Mouse (Mus musculus): ENCODE data around the gene Ppp6r3. TPM values are rescaled to one million over a fixed set of nuclear protein-coding genes. Genes with fewer than 3 reads are reported as not detected.

Gene Ppp6r3
- polyA plus RNA-seq, 1 experiment from 2014 or later: 78.5 TPM

DNA sequence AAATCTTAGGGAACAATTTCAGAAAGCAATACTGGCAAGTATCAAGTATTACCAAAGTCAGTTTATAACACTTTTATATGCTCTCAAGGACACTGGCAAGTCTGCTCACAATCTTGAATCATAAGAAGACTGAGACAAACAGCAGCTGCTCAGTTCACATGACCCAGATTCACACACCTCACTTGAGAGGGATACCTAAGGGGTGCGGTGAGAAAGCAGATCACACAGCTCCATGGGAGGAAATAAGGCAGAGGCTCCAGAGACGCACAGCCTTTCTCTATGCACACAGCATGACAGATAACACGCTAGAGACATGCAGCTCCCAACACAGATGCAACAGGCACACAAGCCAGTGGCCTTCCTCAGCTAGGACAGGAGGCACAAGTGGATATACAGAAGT, 45.8 kb downstream of the Ppp6r3 start:
- DNase-seq (ENCODE audit: low spot score): no peak
- Histone ChIP-seq H3K27me3 (ENCODE audit: control insufficient read depth, insufficient read depth, low read length) (no peaks in the 10 kb centered on the region), H3K36me3 (ENCODE audit: control insufficient read depth, insufficient read depth, low read length) (peaks cover 8% of the 10 kb centered on the region; the same call in 1 of the 2 replicates), H3K4me1 (ENCODE audit: control insufficient read depth, insufficient read depth, low read length) (no peaks in the 10 kb centered on the region), H3K27ac (replicated peaks; ENCODE audit: low read depth, low read length) (no peak overlapping the region), H3K4me2 (ENCODE audit: low read depth, severe bottlenecking) (no peak overlapping the region), H3K9me3 (ENCODE audit: control insufficient read depth, low read length) (no peaks in the 10 kb centered on the region), H3K4me3 (ENCODE audit: low read depth, low read length) (no peak overlapping the region), H3K9ac (ENCODE audit: low read length) (no peak overlapping the region)
- no peak for ATAC-seq (ENCODE audit: insufficient number of reproducible peaks, low FRiP score, low TSS enrichment, low read depth)
- 91% methylated on average over 3 of the region's 3 CpGs for whole genome bisulfite sequencing

DNA sequence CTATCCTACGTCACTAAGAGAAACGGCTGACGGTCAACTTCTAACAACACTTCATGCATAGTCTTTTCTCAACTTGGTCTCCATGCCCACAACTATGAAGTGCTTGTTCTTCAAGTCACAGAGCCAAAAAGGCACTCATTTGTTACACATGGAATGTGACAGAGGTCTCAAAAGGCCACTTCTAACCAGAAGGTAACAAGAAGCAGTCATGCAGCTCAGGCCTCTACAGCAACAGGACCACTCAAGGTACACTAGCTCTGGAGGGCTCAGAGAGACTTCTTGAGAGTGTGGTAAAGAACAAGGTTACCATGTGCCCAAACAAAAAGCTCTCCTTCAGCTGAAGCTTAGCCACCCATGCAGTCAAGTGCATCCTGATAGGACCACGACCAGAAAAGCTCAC, 46.9 kb downstream of the Ppp6r3 start:
- H3K27me3 ChIP-seq (ENCODE audit: control insufficient read depth, insufficient read depth, low read length): no peaks in the 10 kb centered on the region
- no peaks in the 10 kb centered on the region for H3K4me1 ChIP-seq (ENCODE audit: control insufficient read depth, insufficient read depth, low read length)
- no peak for DNase-seq (ENCODE audit: low spot score)
- peaks cover 8% of the 10 kb centered on the region; the same call in 1 of the 2 replicates for H3K36me3 ChIP-seq (ENCODE audit: control insufficient read depth, insufficient read depth, low read length)
- H3K4me2 ChIP-seq (ENCODE audit: low read depth, severe bottlenecking): no peak overlapping the region
- 84% methylated on average over 4 of the region's 4 CpGs for WGBS
- H3K27ac ChIP-seq (replicated peaks; ENCODE audit: low read depth, low read length): no peak overlapping the region
- H3K9ac ChIP-seq (ENCODE audit: low read length): no peak overlapping the region
- H3K9me3 ChIP-seq (ENCODE audit: control insufficient read depth, low read length): no peaks in the 10 kb centered on the region
- no peak for ATAC-seq (ENCODE audit: insufficient number of reproducible peaks, low FRiP score, low TSS enrichment, low read depth)
- H3K4me3 ChIP-seq (ENCODE audit: low read depth, low read length): no peak overlapping the region

DNA sequence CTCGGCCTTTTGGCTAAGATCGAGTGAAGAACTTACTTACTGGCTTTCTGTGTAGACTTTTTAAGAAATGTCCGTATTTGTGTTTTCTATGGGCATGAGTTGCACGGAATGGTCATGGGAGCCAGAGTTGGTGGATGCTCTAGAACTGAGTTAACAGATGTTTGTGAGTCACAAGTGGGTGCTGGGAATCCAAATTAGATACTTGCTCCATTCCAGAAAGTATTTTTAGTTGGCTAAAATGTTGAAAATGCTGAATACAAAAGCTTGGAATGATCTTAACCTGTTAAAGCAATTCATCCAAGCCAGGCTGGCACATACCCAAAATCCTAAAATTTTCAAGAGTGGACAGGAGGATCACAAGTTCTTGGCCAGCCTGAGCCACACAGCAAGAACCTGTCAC, 48.0 kb downstream of the Ppp6r3 start:
- Histone ChIP-seq H3K27me3 (ENCODE audit: control insufficient read depth, insufficient read depth, low read length) (no peaks in the 10 kb centered on the region), H3K9me3 (ENCODE audit: control insufficient read depth, low read length) (no peaks in the 10 kb centered on the region), H3K4me2 (ENCODE audit: low read depth, severe bottlenecking) (no peak overlapping the region), H3K36me3 (ENCODE audit: control insufficient read depth, insufficient read depth, low read length) (peaks cover 8% of the 10 kb centered on the region; the same call in 1 of the 2 replicates), H3K9ac (ENCODE audit: low read length) (no peak overlapping the region), H3K4me3 (ENCODE audit: low read depth, low read length) (no peak overlapping the region), H3K27ac (replicated peaks; ENCODE audit: low read depth, low read length) (no peak overlapping the region), H3K4me1 (ENCODE audit: control insufficient read depth, insufficient read depth, low read length) (no peaks in the 10 kb centered on the region)
- DNase-seq (ENCODE audit: low spot score) (no peak), ATAC-seq (ENCODE audit: insufficient number of reproducible peaks, low FRiP score, low TSS enrichment, low read depth) (no peak)
- 99% methylated on average over 4 of the region's 4 CpGs for WGBS

DNA sequence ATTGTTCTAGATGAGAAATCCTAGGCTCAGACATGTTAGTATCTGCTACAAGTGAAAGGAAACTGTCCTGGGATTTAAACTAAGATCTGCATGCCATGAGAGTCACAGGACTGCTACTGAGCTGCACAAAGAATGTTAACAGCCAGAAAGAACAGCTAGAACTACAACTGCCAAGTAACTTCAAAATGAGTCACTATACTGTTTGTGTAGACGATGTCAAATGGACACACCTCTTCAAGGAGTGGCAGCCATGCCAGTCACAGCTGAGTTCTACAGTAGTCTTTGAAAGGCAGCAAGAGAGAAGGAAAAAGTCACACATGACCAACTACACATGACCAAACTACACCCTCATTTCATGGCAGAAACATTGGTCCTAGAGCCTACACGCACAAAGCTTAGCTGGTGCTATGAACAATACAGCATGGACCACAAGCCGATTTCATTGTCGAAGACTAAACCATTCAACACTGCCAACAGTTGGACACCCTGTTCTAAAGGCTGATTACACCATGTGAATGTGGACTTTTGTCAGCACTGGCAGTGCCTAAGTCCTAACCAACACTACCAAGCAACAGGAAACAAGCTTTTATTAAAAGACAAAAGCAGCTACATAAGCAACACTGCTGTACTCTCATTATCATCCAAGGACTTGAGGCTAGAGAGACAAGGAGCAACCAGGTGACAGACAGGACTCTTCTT, 55.9 kb downstream of the Ppp6r3 start:
- H3K9ac ChIP-seq (ENCODE audit: low read length): no peak overlapping the region
- 94% methylated on average over 4 of the region's 4 CpGs for whole genome bisulfite sequencing
- no peak overlapping the region for H3K4me3 ChIP-seq (ENCODE audit: low read depth, low read length)
- ATAC-seq (ENCODE audit: insufficient number of reproducible peaks, low FRiP score, low TSS enrichment, low read depth) (no peak), DNase-seq (ENCODE audit: low spot score) (no peak)
- H3K9me3 ChIP-seq (ENCODE audit: control insufficient read depth, low read length): no peaks in the 10 kb centered on the region
- no peak overlapping the region for H3K27ac ChIP-seq (replicated peaks; ENCODE audit: low read depth, low read length)
- H3K4me1 ChIP-seq (ENCODE audit: control insufficient read depth, insufficient read depth, low read length): no peaks in the 10 kb centered on the region
- no peak overlapping the region for H3K4me2 ChIP-seq (ENCODE audit: low read depth, severe bottlenecking)
- peaks cover 6% of the 10 kb centered on the region; the same call in 1 of the 2 replicates for H3K36me3 ChIP-seq (ENCODE audit: control insufficient read depth, insufficient read depth, low read length)
- H3K27me3 ChIP-seq (ENCODE audit: control insufficient read depth, insufficient read depth, low read length): no peaks in the 10 kb centered on the region

DNA sequence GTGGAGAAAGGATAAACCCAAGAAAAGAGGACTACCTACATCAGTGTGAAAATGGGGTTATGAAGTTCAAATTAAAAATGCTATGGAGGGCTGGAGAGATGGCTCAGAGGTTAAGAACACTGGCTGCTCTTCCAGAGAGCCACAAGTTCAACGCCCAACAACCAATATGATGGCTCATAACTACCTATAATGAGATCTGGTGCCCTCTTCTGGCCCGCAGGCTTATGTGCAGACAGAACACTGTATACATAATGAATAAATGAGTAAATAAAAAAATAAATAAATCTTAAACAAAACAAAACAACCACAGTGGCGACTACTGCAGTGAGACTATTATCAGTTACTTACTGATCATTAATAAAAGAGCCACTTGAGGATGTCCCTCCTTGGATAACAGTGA, 78.3 kb downstream of the Ppp6r3 start:
- 89% methylated on average over 3 of the region's 3 CpGs for WGBS
- no peak overlapping the region for H3K4me2 ChIP-seq (ENCODE audit: low read depth, severe bottlenecking)
- no peak overlapping the region for H3K27ac ChIP-seq (replicated peaks; ENCODE audit: low read depth, low read length)
- H3K9ac ChIP-seq (ENCODE audit: low read length): no peak overlapping the region
- no peaks in the 10 kb centered on the region for H3K4me1 ChIP-seq (ENCODE audit: control insufficient read depth, insufficient read depth, low read length)
- peaks cover 18% of the 10 kb centered on the region for H3K36me3 ChIP-seq (ENCODE audit: control insufficient read depth, insufficient read depth, low read length)
- no peak for ATAC-seq (ENCODE audit: insufficient number of reproducible peaks, low FRiP score, low TSS enrichment, low read depth)
- H3K9me3 ChIP-seq (ENCODE audit: control insufficient read depth, low read length): no peaks in the 10 kb centered on the region
- H3K27me3 ChIP-seq (ENCODE audit: control insufficient read depth, insufficient read depth, low read length): no peaks in the 10 kb centered on the region
- H3K4me3 ChIP-seq (ENCODE audit: low read depth, low read length): no peak overlapping the region
- DNase-seq (ENCODE audit: low spot score): no peak

DNA sequence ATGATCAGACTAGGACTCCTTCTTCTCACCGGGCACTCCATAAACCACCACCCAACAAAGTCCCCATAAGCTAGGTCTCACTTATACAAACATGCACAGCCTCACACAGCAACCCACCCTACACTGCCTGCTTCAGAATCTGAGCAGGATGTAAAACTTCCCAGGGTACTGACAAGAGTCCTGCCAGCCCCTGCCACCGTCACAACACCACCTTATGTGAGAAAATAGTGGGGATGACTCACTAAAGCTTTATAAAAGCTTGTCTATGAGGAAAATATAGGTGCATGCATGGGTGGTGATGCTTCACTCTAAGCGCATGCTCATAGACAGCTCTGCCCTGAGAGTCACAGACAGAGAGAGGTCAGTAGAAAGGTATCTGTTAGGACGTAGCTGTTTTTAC, 85.7 kb downstream of the Ppp6r3 start:
- Histone ChIP-seq H3K36me3 (ENCODE audit: control insufficient read depth, insufficient read depth, low read length) (peaks cover 20% of the 10 kb centered on the region), H3K9ac (ENCODE audit: low read length) (no peak overlapping the region), H3K27ac (replicated peaks; ENCODE audit: low read depth, low read length) (no peak overlapping the region), H3K4me2 (ENCODE audit: low read depth, severe bottlenecking) (no peak overlapping the region), H3K4me1 (ENCODE audit: control insufficient read depth, insufficient read depth, low read length) (no peaks in the 10 kb centered on the region), H3K27me3 (ENCODE audit: control insufficient read depth, insufficient read depth, low read length) (no peaks in the 10 kb centered on the region), H3K4me3 (ENCODE audit: low read depth, low read length) (no peak overlapping the region), H3K9me3 (ENCODE audit: control insufficient read depth, low read length) (no peaks in the 10 kb centered on the region)
- ATAC-seq (ENCODE audit: insufficient number of reproducible peaks, low FRiP score, low TSS enrichment, low read depth): no peak
- DNase-seq (ENCODE audit: low spot score): no peak
- WGBS: 92% methylated on average over 4 of the region's 4 CpGs

DNA sequence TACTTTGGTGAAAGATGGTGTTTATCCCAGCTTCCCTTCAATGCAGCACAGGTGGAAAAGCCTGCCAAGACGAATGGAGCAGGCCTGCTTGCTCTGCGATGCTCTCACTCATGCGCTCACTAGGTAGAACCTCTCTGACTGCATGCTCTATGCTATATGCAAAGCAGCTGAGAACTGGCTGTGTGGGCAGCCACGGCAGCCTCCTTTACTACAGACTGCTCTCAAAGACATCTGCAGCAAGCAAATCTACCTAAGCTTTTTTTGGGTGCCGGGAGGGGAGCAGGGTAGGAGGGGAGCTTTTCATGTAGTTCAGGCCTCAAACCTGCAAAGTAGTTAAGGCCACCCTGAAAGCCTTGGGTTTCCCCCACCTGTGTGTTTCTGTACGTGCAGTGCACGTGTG, 92.7 kb downstream of the Ppp6r3 start:
- no peak overlapping the region for H3K27ac ChIP-seq (replicated peaks; ENCODE audit: low read depth, low read length)
- H3K9ac ChIP-seq (ENCODE audit: low read length): no peak overlapping the region
- no peak overlapping the region for H3K4me2 ChIP-seq (ENCODE audit: low read depth, severe bottlenecking)
- no peaks in the 10 kb centered on the region for H3K9me3 ChIP-seq (ENCODE audit: control insufficient read depth, low read length)
- DNase-seq (ENCODE audit: low spot score) (no peak), ATAC-seq (ENCODE audit: insufficient number of reproducible peaks, low FRiP score, low TSS enrichment, low read depth) (no peak)
- no peak overlapping the region for H3K4me3 ChIP-seq (ENCODE audit: low read depth, low read length)
- 95% methylated on average over 7 of the region's 7 CpGs for WGBS
- no peaks in the 10 kb centered on the region for H3K4me1 ChIP-seq (ENCODE audit: control insufficient read depth, insufficient read depth, low read length)
- H3K36me3 ChIP-seq (ENCODE audit: control insufficient read depth, insufficient read depth, low read length): peaks cover 19% of the 10 kb centered on the region
- no peaks in the 10 kb centered on the region for H3K27me3 ChIP-seq (ENCODE audit: control insufficient read depth, insufficient read depth, low read length)

DNA sequence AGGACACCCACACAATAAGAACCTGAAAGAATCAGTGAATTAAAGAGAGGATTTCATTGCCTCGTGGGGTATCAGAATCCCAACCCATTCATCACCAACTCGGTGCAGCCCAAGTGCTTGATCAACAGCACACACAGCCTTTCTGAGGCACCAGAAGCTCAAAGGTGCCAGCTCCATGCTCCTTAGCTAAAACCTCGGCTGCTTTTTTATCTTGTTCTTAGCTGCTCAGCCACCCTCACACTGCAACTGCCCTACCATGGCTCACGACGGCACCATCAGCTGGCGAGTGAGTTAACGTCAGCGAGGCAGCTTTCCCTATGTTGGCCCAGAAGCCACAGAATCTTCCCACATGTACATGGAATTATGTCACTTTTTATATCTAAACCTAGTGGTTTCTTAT, 95.4 kb downstream of the Ppp6r3 start:
- Histone ChIP-seq H3K9ac (ENCODE audit: low read length) (no peak overlapping the region), H3K4me3 (ENCODE audit: low read depth, low read length) (no peak overlapping the region), H3K9me3 (ENCODE audit: control insufficient read depth, low read length) (no peaks in the 10 kb centered on the region), H3K27ac (replicated peaks; ENCODE audit: low read depth, low read length) (no peak overlapping the region), H3K36me3 (ENCODE audit: control insufficient read depth, insufficient read depth, low read length) (peaks cover 15% of the 10 kb centered on the region), H3K4me1 (ENCODE audit: control insufficient read depth, insufficient read depth, low read length) (no peaks in the 10 kb centered on the region), H3K4me2 (ENCODE audit: low read depth, severe bottlenecking) (no peak overlapping the region), H3K27me3 (ENCODE audit: control insufficient read depth, insufficient read depth, low read length) (no peaks in the 10 kb centered on the region)
- ATAC-seq (ENCODE audit: insufficient number of reproducible peaks, low FRiP score, low TSS enrichment, low read depth) (no peak), DNase-seq (ENCODE audit: low spot score) (no peak)
- WGBS: 95% methylated on average over 8 of the region's 8 CpGs

DNA sequence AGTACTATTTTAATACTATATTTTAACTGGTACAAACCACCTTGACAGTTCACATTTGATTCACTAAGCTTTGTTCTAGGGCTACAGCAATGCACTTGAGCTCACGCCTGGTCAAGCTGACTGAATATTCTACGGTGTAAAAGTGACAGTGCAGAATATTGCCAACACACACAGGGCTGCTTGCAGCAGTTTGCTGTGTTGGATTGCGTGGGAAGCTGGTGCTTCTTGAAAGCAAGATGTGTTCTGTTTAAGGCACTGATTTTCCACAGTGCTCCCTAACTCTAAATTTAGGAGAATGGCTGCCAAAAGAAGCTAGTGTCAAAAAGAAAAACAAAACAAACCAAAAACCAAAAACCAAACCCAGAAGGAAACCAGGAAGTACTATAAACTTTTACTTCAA, 98.6 kb downstream of the Ppp6r3 start:
- no peak overlapping the region for H3K9ac ChIP-seq (ENCODE audit: low read length)
- no peak overlapping the region for H3K4me2 ChIP-seq (ENCODE audit: low read depth, severe bottlenecking)
- H3K27me3 ChIP-seq (ENCODE audit: control insufficient read depth, insufficient read depth, low read length): no peaks in the 10 kb centered on the region
- H3K4me3 ChIP-seq (ENCODE audit: low read depth, low read length): no peak overlapping the region
- H3K9me3 ChIP-seq (ENCODE audit: control insufficient read depth, low read length): no peaks in the 10 kb centered on the region
- peaks cover 26% of the 10 kb centered on the region; the same call in 1 of the 2 replicates for H3K36me3 ChIP-seq (ENCODE audit: control insufficient read depth, insufficient read depth, low read length)
- 95% methylated on average over 3 of the region's 3 CpGs for WGBS
- DNase-seq (ENCODE audit: low spot score) (no peak), ATAC-seq (ENCODE audit: insufficient number of reproducible peaks, low FRiP score, low TSS enrichment, low read depth) (no peak)
- no peaks in the 10 kb centered on the region for H3K4me1 ChIP-seq (ENCODE audit: control insufficient read depth, insufficient read depth, low read length)
- no peak overlapping the region for H3K27ac ChIP-seq (replicated peaks; ENCODE audit: low read depth, low read length)

All from limb, embryonic 11.5 days (tissue).